Mouse (Mus musculus) G1E (cell line): ENCODE results near the gene Aph1a.

ENCODE experiments used
- CTCF ChIP-seq: IDR thresholded peaks from 2 replicates; pipeline ENCODE4 v1.5.1; 2012; ENCODE audit warnings: low read depth, low read length, inconsistent platforms, mixed read lengths
- POLR2AphosphoS5 ChIP-seq: IDR thresholded peaks from 2 replicates; pipeline ENCODE4 v1.6.1; 2012; ENCODE audit warnings: low read depth, low read length, inconsistent platforms; ENCODE audit not compliant: insufficient replicate concordance

DNA sequence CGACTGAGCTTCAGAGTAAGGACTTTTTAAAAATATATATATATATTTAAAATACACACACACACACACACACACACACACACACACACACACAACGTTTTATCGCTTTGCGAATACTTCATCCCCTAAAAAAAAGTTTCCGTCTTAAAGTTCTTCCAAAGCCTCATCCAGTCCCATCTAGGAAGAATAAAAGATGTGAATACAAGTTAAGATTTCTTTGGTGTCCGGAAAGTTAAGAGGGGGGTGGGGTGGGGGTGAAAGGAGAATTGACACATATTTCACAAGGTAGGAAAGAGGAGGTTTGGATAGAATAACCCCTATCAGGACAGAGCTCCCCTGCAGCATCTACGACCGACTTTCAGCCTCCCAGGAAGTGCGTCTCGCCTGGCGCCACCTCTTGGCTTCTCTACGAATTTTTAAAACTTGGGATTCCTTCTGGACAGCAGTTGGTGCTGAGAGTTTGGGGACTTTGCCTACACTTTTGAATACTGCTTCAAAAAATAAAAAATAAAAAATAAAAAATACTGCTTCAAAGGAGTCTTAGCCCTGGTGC lies 12.2 kb downstream of the Aph1a start:
- TF ChIP-seq CTCF (no peak), POLR2AphosphoS5 (no peak)
